Mouse (Mus musculus): ENCODE results near the gene Grik2. TPM values are rescaled to one million over a fixed set of nuclear protein-coding genes. Genes with fewer than 3 reads are reported as not detected.
"Not testable (repeated sequence)": the region's sequence is repeated elsewhere in the genome, so short reads cannot be mapped to it uniquely, and the experiment has no call there.

The Grik2 gene
- total RNA-seq, 2 experiments from 2014 or later, result 1.7 TPM

- no peak for DNase-seq
These were observed 141.4 kb downstream of the Grik2 start for GRCm38 (mm10) chr10:49647116-49647515.

GRCm38 (mm10) chr10:49639901-49640300, 148.7 kb downstream of the Grik2 start:
- no peak for DNase-seq

- no peak for DNase-seq
These were observed 164.6 kb downstream of the Grik2 start for GRCm38 (mm10) chr10:49623951-49624350.

GRCm38 (mm10) chr10:49597652-49598051, 190.9 kb downstream of the Grik2 start:
- no peak for DNase-seq

- no peak for DNase-seq
These were observed 215.1 kb downstream of the Grik2 start for GRCm38 (mm10) chr10:49573514-49573913.

GRCm38 (mm10) chr10:49559872-49560407, 228.6 kb downstream of the Grik2 start:
- no peak for DNase-seq

GRCm38 (mm10) chr10:49542249-49542648, 246.3 kb downstream of the Grik2 start:
- no peak for DNase-seq

GRCm38 (mm10) chr10:49519752-49520151, 268.8 kb downstream of the Grik2 start:
- DNase-seq, result no peak

- DNase-seq, result no peak
These were observed 287.9 kb downstream of the Grik2 start for GRCm38 (mm10) chr10:49500628-49501027.

- no peak for DNase-seq
These were observed 291.3 kb downstream of the Grik2 start for GRCm38 (mm10) chr10:49497302-49497701.

- no peak for DNase-seq
These were observed 307.1 kb downstream of the Grik2 start for GRCm38 (mm10) chr10:49481439-49481838.

GRCm38 (mm10) chr10:49480085-49480749, 308.3 kb downstream of the Grik2 start:
- no peak for DNase-seq

- no peak for DNase-seq
These were observed 315.0 kb downstream of the Grik2 start for GRCm38 (mm10) chr10:49473613-49474012.

GRCm38 (mm10) chr10:49456791-49457190, 331.8 kb downstream of the Grik2 start:
- no peak for DNase-seq

- no peak for DNase-seq
These were observed 335.0 kb downstream of the Grik2 start for GRCm38 (mm10) chr10:49453535-49453934.

GRCm38 (mm10) chr10:49441369-49441768, 347.2 kb downstream of the Grik2 start:
- no peak for DNase-seq

GRCm38 (mm10) chr10:49437057-49437456, 351.5 kb downstream of the Grik2 start:
- DNase-seq, result no peak

GRCm38 (mm10) chr10:49436301-49436700, 352.3 kb downstream of the Grik2 start:
- DNase-seq, result no peak

GRCm38 (mm10) chr10:49432825-49433224, 355.7 kb downstream of the Grik2 start:
- DNase-seq, result no peak

GRCm38 (mm10) chr10:49417206-49417605, 371.4 kb downstream of the Grik2 start:
- DNase-seq, result not testable (repeated sequence)

GRCm38 (mm10) chr10:49382996-49383395, 405.6 kb downstream of the Grik2 start:
- no peak for DNase-seq

- DNase-seq, result no peak
These were observed 406.7 kb downstream of the Grik2 start for GRCm38 (mm10) chr10:49381852-49382251.

- DNase-seq, result no peak
These were observed 420.0 kb downstream of the Grik2 start for GRCm38 (mm10) chr10:49368601-49369000.

GRCm38 (mm10) chr10:49365262-49365661, 423.3 kb downstream of the Grik2 start:
- no peak for DNase-seq
